Mouse (Mus musculus) embryonic fibroblast, embryonic 13.5 days (primary cell): ENCODE measurements around the gene Odf2. TPM values are rescaled to one million over a fixed set of nuclear protein-coding genes. Genes with fewer than 3 reads are reported as not detected.
"Not testable (repeated sequence)": the region's sequence is repeated elsewhere in the genome, so short reads cannot be mapped to it uniquely, and the experiment has no call there.

Source experiments
- H3K27ac ChIP-seq: 2 replicates; pipeline ENCODE4 v1.5.1; 2012; ENCODE audit warnings: low read length, control low read depth, inconsistent platforms; ENCODE audit not compliant: insufficient read depth
- H3K4me1 ChIP-seq: 2 replicates; pipeline ENCODE4 v1.6.1; 2011; ENCODE audit warnings: low read length; ENCODE audit not compliant: control insufficient read depth, insufficient read depth
- H3K4me3 ChIP-seq: 2 replicates; pipeline ENCODE4 v1.5.1; 2011; ENCODE audit warnings: mild to moderate bottlenecking, control low read depth, low read length; ENCODE audit not compliant: insufficient read depth
- CTCF ChIP-seq: IDR thresholded peaks from 2 replicates; pipeline ENCODE4 v1.5.1; 2011; ENCODE audit warnings: mild to moderate bottlenecking, control low read depth, low read length, moderate library complexity, borderline replicate concordance; ENCODE audit not compliant: insufficient read depth
- POLR2A ChIP-seq: IDR thresholded peaks from 2 replicates; pipeline ENCODE4 v1.6.1; 2011; ENCODE audit warnings: low read depth, mild to moderate bottlenecking, control low read depth, low read length, moderate library complexity
- polyA plus RNA-seq: library from polyadenylated mRNA; stranded (reverse); fragments of >200 nt; gene quantifications from 2 replicates; pipeline ENCODE4 v1.2.4, GENCODE M21; 2011; ENCODE audit warnings: low read depth; ENCODE audit not compliant: missing spikeins, insufficient read length

The Odf2 gene
- polyA plus RNA-seq, 1 experiment, result 83.2 TPM

DNA sequence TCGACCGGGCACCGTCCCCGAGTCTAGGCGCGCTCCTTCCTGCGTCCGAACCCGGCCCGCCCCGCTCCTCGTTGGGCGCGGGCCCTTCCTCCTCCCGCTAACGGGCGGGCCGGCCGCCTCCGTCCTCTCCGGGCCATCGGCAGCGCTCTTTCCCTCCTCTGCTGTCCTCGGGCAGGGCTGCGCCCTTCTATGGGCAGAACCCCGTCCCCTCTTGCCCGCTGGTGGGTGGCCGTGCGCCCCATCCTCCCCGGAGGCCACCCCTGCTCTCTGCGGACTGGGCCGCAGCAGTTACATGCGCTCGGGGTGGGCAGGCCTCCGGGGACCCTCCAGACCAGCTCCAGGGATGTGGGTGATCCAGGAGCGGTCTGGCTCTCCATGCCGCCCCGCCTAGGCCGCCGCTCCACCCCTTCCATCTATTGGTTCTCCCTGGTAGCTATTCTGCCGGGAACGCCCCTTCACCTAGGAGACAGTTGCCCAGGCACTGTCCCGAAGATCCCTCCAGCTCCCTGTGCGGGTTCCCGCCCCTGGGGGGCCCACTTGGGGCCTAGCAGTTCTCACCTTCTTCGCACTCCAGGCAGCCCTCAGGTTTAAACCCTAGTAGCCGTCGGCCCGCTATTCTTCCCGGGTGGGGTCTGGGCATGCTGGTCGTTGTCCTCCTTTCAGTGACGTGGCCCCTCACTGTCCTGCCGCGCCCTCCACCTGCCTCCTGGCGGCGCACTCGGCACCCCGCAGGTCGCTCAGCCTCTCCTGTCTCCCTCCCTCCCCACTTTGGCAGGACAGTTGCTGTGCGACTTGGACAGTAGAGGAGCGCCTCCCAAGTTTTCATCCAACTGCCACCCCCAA, 1.2 kb downstream of the Odf2 start:
- TF ChIP-seq POLR2A (peak; percentile 76), CTCF (peak; percentile 69; the same call in 1 of the 2 replicates)

DNA sequence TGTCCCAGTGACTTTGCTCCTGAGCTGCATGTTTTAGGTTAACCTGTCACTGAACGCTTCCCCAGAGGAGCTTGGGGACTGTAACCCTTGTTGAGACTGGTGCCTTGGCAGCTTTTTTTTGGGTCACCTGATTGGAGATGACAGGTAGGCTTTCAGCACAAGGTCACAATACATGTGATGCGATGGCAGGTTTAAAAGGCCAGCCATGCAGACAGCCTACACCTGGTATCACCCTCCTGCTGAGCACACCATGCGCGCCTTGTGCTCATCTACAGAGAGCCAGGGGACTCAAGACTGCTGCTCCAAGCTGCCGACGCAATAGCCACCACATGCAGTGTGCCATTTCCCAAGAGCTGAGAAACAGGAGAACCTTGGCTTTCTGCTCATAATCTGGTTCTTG, 2.8 kb downstream of the Odf2 start:
- Histone ChIP-seq H3K4me3 (no peak overlapping the region), H3K4me1 (no peaks in the 10 kb centered on the region), H3K27ac (no peak overlapping the region)
- TF ChIP-seq CTCF, result no peak
- TF ChIP-seq POLR2A, result no peak

More for the DNA sequence above, 1.2 kb downstream of the Odf2 start:
- Histone ChIP-seq H3K4me1 (no peaks in the 10 kb centered on the region), H3K27ac (peak overlapping the region; percentile 63), H3K4me3 (peak overlapping the region; percentile 89)

DNA sequence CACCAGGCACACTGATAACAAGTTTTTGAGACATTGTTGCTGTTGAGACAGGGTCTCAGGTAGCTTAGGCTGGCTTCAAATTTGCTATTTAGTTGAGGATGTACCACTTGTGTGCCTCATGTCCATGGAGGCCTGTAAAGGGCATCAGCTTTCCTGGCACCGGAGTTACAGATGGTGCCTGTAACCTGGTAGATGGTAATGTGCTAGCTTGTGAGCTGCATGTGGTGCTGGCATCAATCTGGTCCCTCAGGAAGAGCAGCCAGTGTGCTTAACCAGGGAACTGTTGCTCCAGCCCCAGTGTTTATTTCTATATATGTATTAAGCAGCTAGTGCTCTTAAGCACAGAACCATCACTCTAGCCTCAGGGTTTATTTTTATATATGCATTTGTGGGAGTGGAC, 7.0 kb downstream of the Odf2 start:
- no peak overlapping the region for H3K4me3 ChIP-seq
- no peaks in the 10 kb centered on the region for H3K4me1 ChIP-seq
- no peak for TF ChIP-seq POLR2A
- no peak for TF ChIP-seq CTCF
- H3K27ac ChIP-seq, result no peak overlapping the region

DNA sequence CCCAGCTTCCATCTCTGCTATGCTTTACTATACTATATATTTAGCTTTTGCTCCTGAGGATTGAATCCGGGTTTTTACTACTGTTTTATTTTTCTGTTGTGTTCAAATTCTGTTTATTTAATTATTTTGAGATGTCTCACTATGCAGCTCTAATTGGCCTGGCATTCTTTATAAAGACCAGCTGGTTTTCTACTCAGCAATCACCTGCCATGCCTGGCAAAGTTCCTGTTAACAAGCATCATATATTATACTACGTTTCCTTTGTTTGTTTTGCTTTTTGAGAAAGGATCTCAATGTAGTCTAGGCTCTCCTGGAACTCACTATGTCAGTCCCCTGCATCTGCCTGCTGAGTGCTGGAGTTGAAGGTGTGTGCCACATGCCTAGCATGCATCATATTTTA, 8.3 kb downstream of the Odf2 start:
- TF ChIP-seq POLR2A (no peak), CTCF (no peak)

DNA sequence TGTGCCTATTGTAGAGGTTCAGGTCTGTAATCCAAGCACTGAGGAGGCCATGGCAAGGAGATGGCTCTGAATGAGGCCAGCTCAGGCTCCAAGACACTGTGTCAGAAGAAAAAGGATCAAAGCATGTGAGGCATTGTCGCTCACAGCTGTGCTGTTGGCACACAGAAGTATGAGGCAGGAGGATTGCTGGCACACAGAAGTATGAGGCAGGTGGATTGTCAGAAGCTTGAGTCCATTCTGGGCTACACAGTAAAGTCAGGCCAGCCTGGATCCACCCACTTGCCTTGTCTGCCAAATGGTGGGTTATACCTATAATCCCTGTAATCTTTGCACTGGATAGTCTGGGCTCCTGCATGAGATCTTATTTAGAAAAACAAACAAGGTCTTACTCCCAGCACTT, 9.1 kb downstream of the Odf2 start:
- Histone ChIP-seq H3K4me3 (no peak overlapping the region), H3K27ac (no peak overlapping the region), H3K4me1 (no peaks in the 10 kb centered on the region)
- TF ChIP-seq POLR2A, result no peak
- no peak for TF ChIP-seq CTCF

More for the DNA sequence above, 8.3 kb downstream of the Odf2 start:
- Histone ChIP-seq H3K27ac (no peak overlapping the region), H3K4me3 (no peak overlapping the region), H3K4me1 (no peaks in the 10 kb centered on the region)

DNA sequence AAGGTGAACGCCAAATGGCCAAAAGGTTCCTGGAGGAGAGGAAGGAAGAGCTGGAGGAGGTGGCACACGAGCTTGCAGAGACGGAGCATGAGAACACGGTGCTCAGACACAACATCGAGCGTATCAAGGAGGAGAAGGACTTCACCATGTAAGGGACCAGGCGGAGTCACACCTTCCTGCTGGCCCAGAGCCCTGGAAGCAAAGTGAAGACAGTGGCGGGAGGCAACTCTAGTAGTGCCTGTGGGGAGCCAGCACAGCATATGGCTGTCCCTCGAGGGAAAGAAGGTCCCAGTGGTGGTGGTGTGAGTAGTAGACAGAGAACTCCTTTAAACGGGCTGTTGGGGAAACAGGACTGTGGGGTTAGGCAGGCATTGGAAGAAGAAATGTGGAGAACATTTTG, 13.2 kb downstream of the Odf2 start:
- Histone ChIP-seq H3K4me1 (no peaks in the 10 kb centered on the region), H3K27ac (no peak overlapping the region), H3K4me3 (no peak overlapping the region)
- TF ChIP-seq CTCF (no peak), POLR2A (no peak)

DNA sequence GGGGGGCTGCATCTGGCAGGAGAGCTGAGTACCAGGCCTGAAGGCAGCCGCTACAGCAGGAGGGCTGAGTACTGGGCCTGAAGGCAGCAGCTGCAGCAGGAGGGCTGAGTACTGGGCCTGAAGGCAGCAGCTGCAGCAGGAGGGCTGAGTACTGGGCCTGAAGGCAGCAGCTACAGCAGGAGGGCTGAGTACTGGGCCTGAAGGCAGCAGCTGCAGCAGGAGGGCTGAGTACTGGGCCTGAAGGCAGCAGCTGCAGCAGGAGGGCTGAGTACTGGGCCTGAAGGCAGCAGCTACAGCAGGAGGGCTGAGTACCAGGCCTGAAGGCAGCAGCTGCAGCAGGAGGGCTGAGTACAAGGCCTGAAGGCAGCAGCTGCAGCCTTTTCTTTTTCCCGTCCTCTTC, 19.1 kb downstream of the Odf2 start:
- H3K27ac ChIP-seq, H3K4me1 ChIP-seq, H3K4me3 ChIP-seq: not testable (repeated sequence)

DNA sequence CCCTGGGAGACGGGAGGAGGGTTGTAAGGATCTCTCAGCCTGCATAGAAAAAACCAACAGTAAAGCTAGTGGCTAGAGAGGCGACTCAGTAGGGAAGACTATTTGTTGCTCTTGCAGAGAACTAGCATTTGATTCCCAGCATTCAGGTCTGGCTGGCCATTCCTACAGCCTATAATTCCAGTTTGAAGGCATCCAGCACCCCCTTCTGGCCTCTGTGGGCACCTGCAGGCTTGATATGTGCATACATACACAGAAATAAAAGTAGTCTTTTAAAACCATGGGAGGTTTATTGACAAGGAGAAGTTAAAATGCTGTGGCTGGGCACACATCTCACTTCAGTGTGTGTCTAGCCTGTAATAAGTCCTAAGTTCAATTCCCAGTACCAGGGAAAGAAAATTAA, 21.0 kb downstream of the Odf2 start:
- Histone ChIP-seq H3K27ac (no peak overlapping the region), H3K4me3 (no peak overlapping the region), H3K4me1 (no peaks in the 10 kb centered on the region)
- no peak for TF ChIP-seq CTCF
- TF ChIP-seq POLR2A, result no peak

DNA sequence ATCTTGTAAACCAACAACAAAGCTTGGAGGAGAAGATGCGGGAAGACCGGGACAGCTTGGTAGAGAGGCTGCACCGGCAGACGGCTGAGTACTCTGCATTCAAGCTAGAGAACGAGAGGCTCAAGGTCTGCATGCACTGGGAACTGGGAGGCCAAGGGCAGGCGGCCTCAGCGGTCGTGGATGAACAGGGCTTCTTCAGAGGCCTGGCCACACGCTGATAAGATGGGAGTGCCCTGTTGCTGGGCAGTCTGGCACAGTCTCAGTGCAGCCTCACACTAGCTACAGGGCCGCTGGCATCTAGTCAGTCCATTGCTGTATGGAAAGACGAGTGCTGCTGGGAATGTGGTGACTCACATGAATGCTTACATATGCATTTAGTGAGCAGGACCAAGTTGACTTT, 28.6 kb downstream of the Odf2 start:
- TF ChIP-seq POLR2A, result no peak
- TF ChIP-seq CTCF, result no peak
- H3K4me1 ChIP-seq, result no peaks in the 10 kb centered on the region
- H3K4me3 ChIP-seq, result no peak overlapping the region
- H3K27ac ChIP-seq, result no peak overlapping the region

DNA sequence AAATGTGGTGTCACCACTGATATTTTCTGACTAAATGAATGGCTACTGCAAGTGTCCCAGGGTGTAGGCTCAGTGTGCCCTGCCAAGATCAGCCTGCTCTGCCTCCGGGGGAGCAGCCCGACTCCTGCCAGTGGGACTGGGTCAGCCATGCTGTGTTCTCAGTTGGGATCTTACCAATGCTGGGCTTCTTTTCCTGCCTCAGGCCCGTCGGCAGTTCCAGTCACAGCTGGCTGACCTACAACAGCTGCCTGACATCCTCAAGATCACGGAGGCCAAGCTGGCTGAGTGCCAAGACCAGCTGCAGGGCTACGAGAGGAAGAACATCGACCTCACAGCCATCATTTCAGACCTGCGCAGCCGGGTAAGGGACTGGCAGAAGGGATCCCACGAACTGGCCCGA, 33.0 kb downstream of the Odf2 start:
- Histone ChIP-seq H3K27ac (no peak overlapping the region), H3K4me3 (no peak overlapping the region), H3K4me1 (no peaks in the 10 kb centered on the region)
- no peak for TF ChIP-seq CTCF
- TF ChIP-seq POLR2A, result no peak
